Mouse (Mus musculus): ENCODE measurements around the gene Setx.

- TF ChIP-seq CTCF (IDR thresholded peaks at IDR 0.05; ENCODE audit: borderline replicate concordance, control insufficient read depth, extremely low read depth, insufficient read depth, low read length, poor library complexity) (no peak), POLR2A (IDR thresholded peaks at IDR 0.05; ENCODE audit: control insufficient read depth, extremely low read depth, insufficient read depth, low read length, poor library complexity) (no peak)
These were observed 68.8 kb downstream of the Setx start for GRCm38 (mm10) chr2:29192629-29193278.
